Mouse (Mus musculus): Measurements from ENCODE around the gene Accs.

DNA sequence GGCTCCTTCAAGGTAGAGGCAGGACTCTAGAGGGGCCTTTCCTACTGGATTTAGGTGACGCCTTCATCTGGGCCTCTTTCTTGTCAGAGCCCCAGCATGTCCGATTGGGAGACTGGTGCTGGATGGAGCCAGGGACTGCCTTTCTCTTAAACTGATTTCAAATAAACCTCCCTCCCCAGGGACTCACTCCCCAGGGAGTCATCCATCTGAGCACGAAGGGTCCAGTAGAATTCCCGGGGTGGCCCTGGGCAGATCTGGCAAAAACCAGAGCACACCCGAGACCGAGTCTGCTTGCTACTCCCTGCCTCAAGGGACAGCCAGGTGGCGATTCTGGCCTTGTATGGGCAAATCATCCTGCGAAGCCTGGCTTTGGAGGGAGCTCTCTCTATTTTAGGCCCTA, 40.4 kb upstream of the Accs start:
- TF ChIP-seq E2F4 (IDR thresholded peaks at IDR 0.05; ENCODE audit: insufficient read depth) (no peak), POLR2A (IDR thresholded peaks at IDR 0.05; ENCODE audit: insufficient read length, low read depth) (no peak), SRF (IDR thresholded peaks at IDR 0.05; ENCODE audit: control insufficient read depth, insufficient read length, low read depth) (no peak), POLR2AphosphoS2 (IDR thresholded peaks at IDR 0.05; ENCODE audit: insufficient read length, low read depth) (no peak)

Data from myocyte (in vitro differentiated cells).